13 mouse cellular contexts compared by ENCODE assay signal in genomic region chr1:86643101-86643809, GRCm38 (mm10). TPM values are rescaled to one million over a fixed set of nuclear protein-coding genes. Genes with fewer than 3 reads are reported as not detected.
A peak's percentile ranks its signal among the peaks of the same experiment; 100 is the strongest.
DNase-seq lines count a peak whose midpoint lies in the region; ATAC-seq and TF ChIP-seq lines count a peak whose summit lies in the region.
"Had no signal": no experiment of that assay in that cellular context is flagged by ENCODE, and none has a peak within 500 bp of the region (broad histone marks: within the 10 kb centered on the region; RNA-seq: fewer than 3 reads in every experiment).

No protein-coding gene starts in this region.

- WGBS in midbrain, postnatal 0 days, result 68% methylated on average over 13 of the region's 13 CpGs

- H3K9me3 ChIP-seq in midbrain, postnatal 0 days (ENCODE audit: low read length), result no peaks in the 10 kb centered on the region
- H3K9me3 ChIP-seq: forebrain, embryonic 12.5 days had no signal

- H3K4me2 ChIP-seq in midbrain, postnatal 0 days (ENCODE audit: low read depth, low read length, poor library complexity, severe bottlenecking), result no peak overlapping the region
- H3K4me2 ChIP-seq: forebrain, embryonic 12.5 days had no signal

- no peak overlapping the region for H3K4me3 ChIP-seq in midbrain, postnatal 0 days (ENCODE audit: low read depth, low read length)
- H3K4me3 ChIP-seq: forebrain, embryonic 12.5 days had no signal

- no peak overlapping the region for H3K27ac ChIP-seq in midbrain, postnatal 0 days (ENCODE audit: low read depth, low read length)
- H3K27ac ChIP-seq: forebrain, embryonic 12.5 days; macrophage had no signal

- no peak for TF ChIP-seq CTCF in midbrain, postnatal 0 days (IDR thresholded peaks at IDR 0.05)

- no peaks in the 10 kb centered on the region for H3K27me3 ChIP-seq in midbrain, postnatal 0 days (ENCODE audit: insufficient read depth, low read length)
- H3K27me3 ChIP-seq: forebrain, embryonic 12.5 days had no signal

- H3K36me3 ChIP-seq in midbrain, postnatal 0 days (ENCODE audit: insufficient read depth, low read length), result no peaks in the 10 kb centered on the region
- H3K36me3 ChIP-seq: forebrain, embryonic 12.5 days had no signal

- H3K4me1 ChIP-seq in midbrain, postnatal 0 days (ENCODE audit: insufficient read depth, low read length), result no peaks in the 10 kb centered on the region
- H3K4me1 ChIP-seq: forebrain, embryonic 12.5 days had no signal

- DNase-seq in lung, postnatal 10 days, result peak; percentile 18
- no peak for DNase-seq in lung, adult 18-20 months
- peak; percentile 37 for DNase-seq in naive thymus-derived CD4-positive, alpha-beta T cell, adult 2 months (ENCODE audit: low read depth)
- DNase-seq in midbrain, postnatal 0 days (ENCODE audit: low spot score), result no peak
- no peak for DNase-seq in adrenal gland, postnatal 36 days
- no peak for DNase-seq in gastrocnemius, adult 18-20 months (ENCODE audit: low spot score)
- DNase-seq: gastrocnemius, postnatal 36 days; heart, postnatal 10 days; kidney, postnatal 14 days; right cerebral cortex, postnatal 25 days had no signal

- no peak overlapping the region for H3K9ac ChIP-seq in midbrain, postnatal 0 days (replicated peaks; ENCODE audit: low read length, poor library complexity, severe bottlenecking)
- H3K9ac ChIP-seq: forebrain, embryonic 12.5 days had no signal

- peak; percentile 100 for ATAC-seq in common myeloid progenitor, adult 5-6 weeks (replicated peaks; ENCODE audit: low read depth, poor library complexity, severe bottlenecking)
- ATAC-seq in midbrain, postnatal 0 days (ENCODE audit: low FRiP score), result no peak

RNA-seq across cellular contexts. Expression of gene Nppc, which starts 27.1 kb away (rescaled TPM):
- not detected in 2 replicates for total RNA-seq in common myeloid progenitor, adult 5-6 weeks (2017)
- 6.3 and 6.6 TPM in 2 replicates for total RNA-seq in midbrain, postnatal 0 days (2014; rRNA removed)
- polyA plus RNA-seq in midbrain, postnatal 0 days (2015; fragmentation: Nextera tagmentation; extraction: Ambion mirVana), result 4.3 and 6.5 TPM in 2 replicates
- not detected for total RNA-seq in adrenal gland, postnatal 36 days (2021)
- total RNA-seq in gastrocnemius, adult 18-20 months (2021), result under 1 TPM; 0.30 to 0.59 TPM
- polyA plus RNA-seq: macrophage had no signal

Comparison
In these comparisons a context has a peak if more than half of its experiments do, and no peak if none do; other contexts are left out.
1. DNase-seq: peak in lung, postnatal 10 days (single experiment) and naive thymus-derived CD4-positive, alpha-beta T cell, adult 2 months (single experiment); none in lung, adult 18-20 months (0 of 2), midbrain, postnatal 0 days (single experiment), adrenal gland, postnatal 36 days (0 of 2) and gastrocnemius, adult 18-20 months (single experiment).